Mouse (Mus musculus): ENCODE data around the gene Angptl3. TPM values are rescaled to one million over a fixed set of nuclear protein-coding genes. Genes with fewer than 3 reads are reported as not detected.

The Angptl3 gene
- not detected for total RNA-seq (2021)
- long read RNA-seq, result 0 reads

DNA sequence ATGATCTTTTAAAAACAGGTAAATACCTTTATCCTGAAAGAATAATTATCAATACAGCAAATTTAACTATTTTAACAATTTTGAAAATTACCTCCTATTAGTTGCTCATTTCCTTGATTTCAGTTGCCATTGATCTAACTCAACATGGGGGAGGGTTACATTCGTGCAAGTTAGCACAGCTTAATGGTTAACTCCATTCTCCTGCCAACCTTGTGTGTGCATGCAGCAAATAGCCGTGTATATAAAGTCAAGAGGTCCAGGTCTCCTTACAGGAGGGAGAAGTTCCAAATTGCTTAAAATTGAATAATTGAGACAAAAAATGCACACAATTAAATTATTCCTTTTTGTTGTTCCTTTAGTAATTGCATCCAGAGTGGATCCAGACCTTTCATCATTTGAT, at the start of gene Angptl3:
Angptl3 (plus strand) TSS at position 269 of the 400 bp plus-strand sequence.
- no peak for DNase-seq (ENCODE audit: low spot score in 2 of 2)

DNA sequence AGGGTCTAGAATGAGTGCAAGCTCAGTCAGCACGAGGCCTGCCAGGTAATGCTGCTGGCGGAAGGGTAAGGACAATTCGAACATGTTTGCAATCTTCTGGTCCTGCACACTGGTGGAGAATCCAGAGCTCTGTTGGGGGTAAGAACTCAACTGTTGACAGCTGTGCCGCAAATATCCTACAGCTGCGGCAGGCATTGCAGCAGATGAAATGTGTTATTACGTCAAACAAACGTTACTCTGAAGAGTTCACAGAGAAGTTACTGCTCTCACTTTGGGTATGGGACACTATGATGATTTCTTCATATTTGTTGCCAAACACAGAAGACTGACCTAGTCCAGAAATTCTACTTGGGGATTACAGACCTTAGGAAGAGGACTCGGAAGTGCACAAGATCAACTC, 46.1 kb upstream of the Angptl3 start:
- DNase-seq (ENCODE audit: low spot score in 2 of 2), result no peak

DNA sequence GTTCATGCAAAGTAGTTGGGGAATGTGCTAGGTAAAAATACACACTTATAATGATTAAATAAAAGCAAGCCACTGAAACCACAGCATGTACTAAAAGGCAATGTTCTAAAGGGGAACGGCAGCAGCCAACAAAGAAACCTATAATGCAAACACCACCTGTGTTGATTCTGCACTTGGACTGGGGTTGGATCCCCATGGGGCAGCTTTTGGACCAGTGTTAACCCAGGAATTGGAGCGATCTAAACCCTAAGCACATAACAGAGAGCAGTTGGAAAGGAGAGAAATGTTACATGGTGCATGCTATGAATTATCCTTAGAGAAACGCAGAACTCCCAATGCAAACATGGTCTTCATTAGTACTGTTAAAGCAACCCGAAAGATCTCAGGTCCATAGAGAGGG, 37.3 kb upstream of the Angptl3 start:
- no peak for DNase-seq (ENCODE audit: low spot score in 2 of 2)

DNA sequence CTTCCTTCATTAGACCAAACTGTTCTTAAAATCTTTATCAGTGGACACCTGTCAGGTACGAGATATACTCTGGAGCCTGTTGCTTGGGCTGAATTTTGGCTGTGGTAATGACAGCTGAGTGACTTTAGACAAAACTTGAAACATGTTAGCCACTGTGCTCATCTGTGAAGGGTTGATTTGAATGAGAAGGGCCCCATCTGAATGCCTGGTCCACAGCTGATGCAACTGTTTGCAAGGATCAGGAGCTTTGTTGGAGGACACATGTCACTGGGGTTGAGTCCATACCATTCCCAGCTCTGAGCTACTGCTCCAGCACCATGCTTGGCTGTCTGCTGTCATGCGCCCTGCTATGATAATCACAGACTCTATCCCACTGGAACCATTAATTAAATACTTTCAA, 25.2 kb upstream of the Angptl3 start:
- no peak for DNase-seq (ENCODE audit: low spot score in 2 of 2)

DNA sequence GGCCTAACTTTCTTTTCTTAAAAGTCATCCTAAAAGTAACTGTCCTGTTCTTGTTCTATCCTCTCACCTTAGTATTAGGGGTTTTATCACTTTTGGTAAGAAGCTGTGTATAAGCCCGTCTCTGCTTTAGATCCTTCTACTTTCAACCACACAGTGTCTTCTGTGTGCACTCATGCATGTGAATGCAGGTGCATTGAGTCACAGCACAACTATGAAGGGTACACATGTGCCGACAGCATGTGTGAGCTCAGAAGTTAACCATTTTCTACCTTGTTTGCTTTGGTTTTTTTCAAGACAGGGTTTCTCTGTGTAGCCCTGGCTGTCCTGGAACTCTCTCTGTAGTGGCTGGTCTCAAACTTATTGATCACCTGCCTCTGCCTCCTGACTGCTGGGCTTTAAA, 24.4 kb upstream of the Angptl3 start:
- DNase-seq (ENCODE audit: low spot score in 2 of 2), result no peak

DNA sequence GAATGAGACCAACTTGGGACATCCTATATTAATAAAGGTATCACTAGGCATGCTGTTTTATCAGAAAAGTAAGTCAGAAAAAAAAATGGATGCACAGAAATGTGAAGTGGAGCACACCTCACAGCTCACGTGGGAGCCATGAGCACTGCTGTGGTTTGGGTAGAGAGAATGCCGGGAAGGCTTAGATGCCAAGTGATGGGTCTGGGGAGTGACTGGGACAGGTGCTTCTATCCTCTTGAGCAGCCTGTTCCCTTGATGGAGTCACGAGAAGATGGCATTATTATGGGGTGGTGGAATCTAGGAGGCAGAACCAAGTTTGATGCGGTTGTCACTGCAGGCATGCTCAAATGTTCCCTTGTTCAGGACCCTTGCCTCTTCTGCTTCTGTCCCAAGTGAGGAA, 19.7 kb upstream of the Angptl3 start:
- no peak for DNase-seq (ENCODE audit: low spot score in 2 of 2)

DNA sequence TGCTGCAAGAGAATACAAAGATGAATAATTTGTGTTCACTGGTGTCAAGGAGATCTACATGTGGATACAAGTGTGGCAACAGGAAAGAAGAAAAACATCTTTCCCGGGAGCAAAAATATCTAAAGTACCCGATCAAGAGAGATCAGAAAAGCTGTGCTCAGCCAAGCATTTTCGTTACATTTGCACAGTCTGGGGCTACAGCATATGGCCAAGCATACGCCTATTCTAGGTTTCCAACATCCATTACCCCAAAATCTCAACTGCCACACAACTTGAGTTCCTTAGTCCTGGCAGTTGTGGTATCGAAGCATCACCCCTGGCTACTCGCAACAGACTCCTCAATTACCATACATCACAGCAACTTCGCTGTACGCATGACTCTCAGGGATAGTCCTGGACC, 8.5 kb upstream of the Angptl3 start:
- peak in 1 of 2 experiments; percentile 41 for DNase-seq (ENCODE audit: low spot score in 2 of 2)

DNA sequence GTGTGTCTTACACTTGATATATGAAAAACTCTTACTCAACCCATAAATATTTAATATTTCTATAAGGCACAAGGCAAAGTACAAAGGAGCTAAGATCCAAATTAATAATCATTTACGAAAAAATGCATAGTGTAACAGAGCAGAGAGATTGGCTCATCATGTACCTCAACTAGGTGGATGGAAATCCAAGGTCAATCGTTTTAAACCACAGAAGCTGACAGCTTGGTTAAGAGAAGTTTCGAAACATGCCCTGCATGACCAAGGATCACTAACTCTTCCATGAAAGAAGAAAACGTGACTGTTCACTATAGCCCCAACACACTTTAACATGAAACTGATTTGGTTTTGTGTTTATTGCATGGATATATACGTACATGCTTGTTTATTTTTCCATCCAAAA, 2.4 kb upstream of the Angptl3 start:
- DNase-seq (ENCODE audit: low spot score in 2 of 2), result no peak

DNA sequence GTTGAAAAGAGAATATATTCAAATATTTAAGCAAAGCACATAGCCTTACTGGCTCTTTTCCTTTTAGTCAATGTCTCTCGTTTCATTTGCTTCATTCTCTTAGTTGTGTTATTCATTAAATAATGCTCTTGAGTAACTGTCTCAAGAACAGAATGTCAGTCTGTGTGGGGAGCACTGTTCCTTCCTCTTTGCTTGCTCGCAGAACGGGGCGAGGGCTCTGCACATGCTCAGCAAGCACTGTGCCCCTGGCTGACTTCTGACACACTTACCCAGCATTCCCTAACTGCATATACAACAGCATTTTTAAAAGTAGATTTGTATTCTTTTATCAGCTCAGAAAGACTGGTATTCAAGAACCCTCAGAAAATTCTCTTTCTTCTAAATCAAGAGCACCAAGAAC, 2.2 kb downstream of the Angptl3 start:
- DNase-seq (ENCODE audit: low spot score in 2 of 2), result peak in 1 of 2 experiments; percentile 34

DNA sequence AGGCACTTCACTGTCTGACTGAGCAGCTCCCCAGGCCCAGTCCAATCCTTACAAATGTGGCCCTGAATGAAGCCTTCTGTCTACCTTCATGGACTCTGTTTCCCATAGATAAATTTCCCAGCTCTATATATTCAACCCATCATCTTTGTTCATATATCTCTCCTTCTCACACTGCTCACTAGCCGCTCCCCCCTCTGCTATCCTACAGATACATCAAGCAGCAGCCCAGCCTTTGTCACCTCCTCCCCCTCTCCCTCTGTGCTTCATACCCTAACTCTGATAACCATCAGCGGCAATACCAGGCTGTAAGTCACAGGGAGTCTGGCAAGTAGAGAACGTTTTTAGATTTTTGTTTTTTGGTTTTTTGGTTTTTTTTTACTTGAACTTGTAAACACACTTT, 14.1 kb downstream of the Angptl3 start:
- peak in 1 of 2 experiments; percentile 39 for DNase-seq (ENCODE audit: low spot score in 2 of 2)

DNA sequence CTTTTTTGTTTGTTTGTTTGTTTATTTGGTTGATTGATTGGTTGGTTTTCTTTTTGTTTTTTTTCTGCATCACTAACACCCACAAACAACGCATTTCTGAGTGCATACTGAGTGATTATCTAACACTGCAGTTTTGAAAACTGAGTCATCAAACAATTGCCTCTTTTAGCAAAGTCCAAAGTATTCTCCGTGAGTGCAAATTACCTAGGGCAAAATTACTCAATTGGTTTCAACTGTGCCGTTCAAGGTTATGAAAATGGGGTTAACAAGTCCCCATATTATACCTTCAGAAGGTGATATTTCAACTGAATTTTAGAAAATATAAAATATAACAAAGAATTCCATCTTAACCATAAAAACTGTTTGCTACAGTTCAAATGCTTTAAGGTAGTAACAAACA, 15.7 kb downstream of the Angptl3 start:
- DNase-seq (ENCODE audit: low spot score in 2 of 2), result no peak

DNA sequence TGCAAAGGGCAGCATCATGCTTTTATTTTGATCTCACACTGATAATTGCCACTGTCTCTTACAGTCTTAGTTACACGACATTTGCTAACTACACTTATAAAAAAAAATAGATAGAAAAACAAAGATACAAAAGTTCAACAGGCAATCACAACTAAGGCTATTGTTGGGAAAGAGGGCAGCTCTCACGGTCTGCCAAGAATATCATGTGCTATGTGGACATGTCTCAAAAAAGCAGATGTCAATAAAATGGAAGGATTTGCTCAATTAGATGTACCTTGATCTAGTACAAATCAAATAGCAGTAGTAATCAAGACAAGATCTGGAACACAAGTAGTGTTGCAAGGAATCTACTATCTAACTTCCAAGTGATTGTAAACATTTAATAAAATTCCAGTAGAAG, 17.8 kb downstream of the Angptl3 start:
- DNase-seq (ENCODE audit: low spot score in 2 of 2), result no peak

DNA sequence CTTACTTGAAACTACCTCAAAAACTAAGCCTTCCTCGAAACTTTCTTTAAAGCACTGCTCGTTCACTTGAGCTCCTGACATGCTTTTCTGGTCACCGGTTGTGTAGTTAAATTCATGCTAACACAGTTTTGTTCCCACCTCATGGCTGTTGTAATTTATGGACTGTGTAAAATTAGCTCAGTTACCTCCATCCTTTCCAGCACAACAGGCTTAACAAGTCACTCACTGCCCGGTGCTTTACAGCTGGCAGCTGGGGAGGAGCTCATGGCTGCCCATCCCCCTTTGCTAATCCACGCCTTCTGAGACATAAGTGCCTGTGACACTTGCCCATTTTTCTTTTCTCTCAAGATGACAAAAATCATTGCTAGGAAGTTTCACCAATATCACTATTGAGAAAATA, 33.8 kb downstream of the Angptl3 start:
- no peak for DNase-seq (ENCODE audit: low spot score in 2 of 2)

DNA sequence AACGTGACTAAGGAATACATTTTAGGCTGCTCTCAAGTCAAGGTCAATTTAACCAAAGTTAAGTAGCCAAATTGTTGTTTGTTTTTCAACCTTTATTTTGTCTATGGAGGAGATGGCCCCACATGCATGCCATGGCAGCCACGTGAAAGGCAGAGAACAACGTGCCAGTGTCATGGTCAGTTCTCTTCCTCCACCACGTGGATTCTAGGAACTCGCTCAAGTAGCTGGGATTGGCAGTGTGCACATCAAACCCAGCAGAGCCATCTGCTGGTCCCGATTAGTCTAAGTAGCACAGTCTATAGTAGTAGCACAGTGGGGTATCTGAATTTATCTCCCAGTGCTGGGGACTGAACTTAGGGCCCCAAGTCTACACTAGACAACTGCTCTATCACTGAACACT, 38.1 kb downstream of the Angptl3 start:
- DNase-seq (ENCODE audit: low spot score in 2 of 2), result no peak

DNA sequence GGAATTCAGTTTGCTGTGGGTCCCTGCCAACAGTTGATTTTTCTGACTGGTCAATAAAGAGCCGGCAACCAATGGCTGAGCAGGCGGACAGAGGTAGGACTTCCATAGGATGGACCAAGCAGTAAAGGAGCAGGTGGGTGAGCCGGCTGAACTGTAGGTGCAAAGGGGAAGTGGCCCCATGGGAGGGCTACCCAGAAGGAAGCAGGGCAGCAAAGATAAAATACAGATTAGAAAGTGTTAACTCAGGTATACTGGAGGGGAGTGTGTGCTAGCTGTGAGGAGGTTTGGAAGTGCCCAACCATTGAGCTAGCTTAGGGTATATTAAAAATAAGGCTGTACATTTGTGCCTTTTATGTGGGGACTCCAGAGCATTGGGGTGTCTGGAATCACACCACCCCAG, 47.3 kb downstream of the Angptl3 start:
- DNase-seq (ENCODE audit: low spot score in 2 of 2), result no peak

DNA sequence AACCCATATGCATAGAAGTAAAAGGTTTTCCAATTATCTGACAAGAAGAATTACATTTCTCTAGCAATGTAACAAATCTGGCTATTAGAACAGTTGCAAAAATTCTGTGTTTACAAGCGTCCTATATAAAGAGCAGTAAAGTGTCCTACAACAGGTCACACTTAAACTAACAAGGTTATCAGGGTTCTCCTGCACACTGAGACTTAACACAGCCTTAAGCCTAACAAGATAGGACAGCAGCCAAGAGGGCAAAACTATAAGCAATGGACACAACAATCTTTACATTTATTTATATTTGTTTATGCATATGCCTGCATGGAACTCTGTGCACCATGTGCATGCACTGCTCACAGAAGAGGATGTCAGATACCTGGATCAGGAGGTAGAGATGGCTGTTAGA, 50.4 kb downstream of the Angptl3 start:
- DNase-seq (ENCODE audit: low spot score in 2 of 2), result no peak

DNA sequence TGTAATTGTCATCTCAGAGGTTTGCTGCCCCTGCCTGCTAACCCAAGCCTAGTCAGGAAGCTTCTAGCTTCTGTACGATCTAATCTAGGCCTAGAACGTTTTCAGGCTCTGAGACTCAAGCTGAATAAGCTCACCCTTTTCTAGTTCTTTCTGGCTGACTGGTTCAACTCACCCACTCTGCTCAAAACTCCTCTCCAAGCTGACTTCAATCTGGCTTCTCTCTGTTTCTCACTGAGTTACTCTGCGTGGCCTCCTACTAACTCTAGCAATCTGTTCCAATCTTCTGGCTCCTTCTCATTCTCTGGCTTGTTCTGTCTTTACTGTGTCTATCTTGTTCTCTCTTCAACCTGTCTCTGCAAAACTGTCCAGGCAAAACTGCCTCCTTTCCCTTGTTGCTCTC, 53.1 kb downstream of the Angptl3 start:
- DNase-seq (ENCODE audit: low spot score in 2 of 2), result peak in 1 of 2 experiments; percentile 23

DNA sequence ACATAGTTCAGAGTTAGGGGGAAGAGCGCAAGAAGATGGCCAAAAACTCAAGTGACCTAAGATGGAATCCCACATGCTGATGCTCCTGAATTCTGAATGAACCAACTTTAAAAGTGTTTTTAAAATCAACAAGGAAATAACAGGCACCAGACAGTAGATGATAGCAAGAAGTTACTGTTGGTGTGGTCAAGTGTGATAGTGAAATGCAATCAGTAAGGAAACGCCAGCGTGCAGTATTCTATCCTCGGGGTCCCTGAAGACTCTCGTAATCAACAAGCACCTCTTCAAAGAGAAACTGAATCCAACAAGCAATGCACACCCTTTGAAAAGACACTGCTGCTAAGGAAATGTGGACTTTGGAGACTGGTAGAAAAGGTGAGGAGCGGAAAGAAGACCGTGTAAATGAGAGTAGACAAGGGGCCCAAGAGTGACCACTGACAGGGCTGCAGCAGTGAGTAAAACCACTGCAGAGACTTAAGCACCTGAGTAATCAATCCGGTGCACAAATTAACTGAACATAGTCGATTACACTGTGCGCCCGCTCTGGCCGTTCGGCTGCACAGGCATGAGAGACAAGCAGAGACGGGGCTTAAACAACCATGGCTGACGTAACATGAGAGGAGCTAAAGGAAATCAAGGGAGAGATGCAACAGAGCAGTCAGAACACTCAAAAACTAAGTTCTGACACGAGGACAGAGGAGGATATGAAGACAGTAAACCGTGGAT, 57.2 kb downstream of the Angptl3 start:
- no peak for DNase-seq (ENCODE audit: low spot score in 2 of 2)

DNA sequence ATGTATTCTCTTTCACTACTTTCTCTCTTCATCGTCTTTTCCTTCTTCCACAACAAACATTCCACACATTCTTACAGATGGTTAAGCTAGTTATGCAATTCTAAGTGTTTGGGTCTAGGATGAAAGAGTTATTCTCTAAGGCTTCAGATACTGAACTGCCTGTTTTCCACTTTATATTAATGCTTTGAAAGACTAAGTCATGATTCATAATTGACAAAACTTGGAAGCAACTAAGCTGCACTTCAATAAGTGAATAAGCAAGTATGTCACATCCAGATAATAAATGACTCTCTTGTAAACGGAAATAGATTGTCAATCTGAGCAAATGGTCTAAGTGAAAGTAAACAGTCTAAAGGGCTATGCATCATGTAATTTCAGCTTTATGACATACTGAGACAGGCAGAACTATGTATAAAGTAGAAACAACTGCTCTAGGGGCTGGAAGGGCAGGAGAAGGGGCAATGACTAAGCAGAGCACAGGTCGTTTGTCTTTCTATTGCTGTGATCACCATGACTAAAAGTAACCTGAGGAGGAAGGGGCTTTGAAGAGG, 60.5 kb downstream of the Angptl3 start:
- DNase-seq (ENCODE audit: low spot score in 2 of 2), result no peak

DNA sequence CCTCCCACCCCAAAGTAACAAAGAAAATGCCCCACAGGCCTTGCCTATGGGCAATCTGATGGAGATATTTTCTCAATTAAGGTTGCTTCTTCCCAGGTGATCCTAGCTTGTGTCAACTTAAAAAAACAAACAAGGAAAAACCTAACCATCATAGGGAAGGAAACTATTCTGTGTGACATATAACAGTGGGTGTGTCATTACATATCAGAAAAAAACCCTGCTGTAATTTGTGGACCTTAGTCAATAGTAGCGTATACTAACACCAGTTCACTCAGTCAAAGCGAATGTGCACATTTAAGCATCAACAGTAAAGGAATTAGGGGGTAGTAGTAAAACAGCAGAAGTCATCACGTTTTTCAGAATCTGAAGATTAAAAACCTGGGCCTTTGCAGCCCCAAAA, 61.0 kb downstream of the Angptl3 start:
- DNase-seq (ENCODE audit: low spot score in 2 of 2), result no peak
